Mouse (Mus musculus) testis, postnatal 14 days (tissue): ENCODE data around the gene Ptpn22.
"Not testable (repeated sequence)": the region's sequence is repeated elsewhere in the genome, so short reads cannot be mapped to it uniquely, and the experiment has no call there.

Experiments
- DNase-seq: peaks from one replicate; pipeline ENCODE4 v3.0.0; 2021; ENCODE audit warnings: low spot score

The Ptpn22 gene

GRCm38 (mm10) chr3:103858881-103859801 is at the start of gene Ptpn22:
TSS of gene Ptpn22 (plus strand) at chr3:103859795.
- no peak for DNase-seq

- DNase-seq = no peak
These were observed 49.8 kb upstream of the Ptpn22 start for GRCm38 (mm10) chr3:103809799-103810150.

GRCm38 (mm10) chr3:103810967-103811366 is 48.6 kb upstream of the Ptpn22 start:
- no peak for DNase-seq

GRCm38 (mm10) chr3:103827548-103827947 is 32.0 kb upstream of the Ptpn22 start:
- no peak for DNase-seq

GRCm38 (mm10) chr3:103829036-103829435 is 30.6 kb upstream of the Ptpn22 start:
- no peak for DNase-seq

GRCm38 (mm10) chr3:103830681-103831080 is 28.9 kb upstream of the Ptpn22 start:
- not testable (repeated sequence) for DNase-seq

GRCm38 (mm10) chr3:103831146-103831545 is 28.4 kb upstream of the Ptpn22 start:
- no peak for DNase-seq

GRCm38 (mm10) chr3:103832426-103832825 is 27.2 kb upstream of the Ptpn22 start, which contains the start of gene Bcl2l15:
TSS of gene Bcl2l15 (plus strand) at chr3:103832601.
- DNase-seq = no peak

GRCm38 (mm10) chr3:103834001-103834400 is 25.6 kb upstream of the Ptpn22 start:
- no peak for DNase-seq

GRCm38 (mm10) chr3:103835272-103835950 is 24.2 kb upstream of the Ptpn22 start:
- DNase-seq = no peak

GRCm38 (mm10) chr3:103835951-103836310 is 23.7 kb upstream of the Ptpn22 start:
- DNase-seq = no peak

- no peak for DNase-seq
These were observed 23.1 kb upstream of the Ptpn22 start for GRCm38 (mm10) chr3:103836453-103836852.

- no peak for DNase-seq
These were observed 19.9 kb upstream of the Ptpn22 start for GRCm38 (mm10) chr3:103839711-103840110.

GRCm38 (mm10) chr3:103840195-103840594 is 19.4 kb upstream of the Ptpn22 start:
- DNase-seq = not testable (repeated sequence)

- DNase-seq = not testable (repeated sequence)
These were observed 18.6 kb upstream of the Ptpn22 start for GRCm38 (mm10) chr3:103840946-103841345.

GRCm38 (mm10) chr3:103850644-103851363 is 8.8 kb upstream of the Ptpn22 start:
- DNase-seq = no peak

GRCm38 (mm10) chr3:103851481-103851880 is 8.1 kb upstream of the Ptpn22 start:
- DNase-seq = no peak

- no peak for DNase-seq
These were observed 7.7 kb upstream of the Ptpn22 start for GRCm38 (mm10) chr3:103851882-103852281.

- DNase-seq = no peak
These were observed 6.9 kb upstream of the Ptpn22 start for GRCm38 (mm10) chr3:103852565-103853299.

GRCm38 (mm10) chr3:103853804-103854203 is 5.8 kb upstream of the Ptpn22 start:
- DNase-seq = no peak

GRCm38 (mm10) chr3:103857036-103857805 is 2.4 kb upstream of the Ptpn22 start:
- no peak for DNase-seq
